Mouse (Mus musculus) stomach, postnatal 0 days (tissue): Measurements from ENCODE around the gene Tbc1d5.

ENCODE experiments used
- CTCF ChIP-seq: IDR thresholded peaks from 2 replicates; pipeline ENCODE4 v1.5.1; 2016; ENCODE audit warnings: antibody characterized with exemption, low read depth, mild to moderate bottlenecking, moderate library complexity
- EP300 ChIP-seq: optimal IDR thresholded peaks from 2 replicates; pipeline ENCODE3; 2016; ENCODE audit warnings: antibody characterized with exemption

GRCm38 (mm10) chr17:51111194-51111593 is 68.0 kb downstream of the Tbc1d5 start:
- TF ChIP-seq CTCF = peak; percentile 74
- TF ChIP-seq EP300 = no peak
